Mouse (Mus musculus): ENCODE data around the gene Ccdc32.
"Not testable (repeated sequence)": the region's sequence is repeated elsewhere in the genome, so short reads cannot be mapped to it uniquely, and the experiment has no call there.

The Ccdc32 gene

GRCm38 (mm10) chr2:119028941-119029551 lies at the start of gene Ccdc32:
Ccdc32 (minus strand) TSS chr2:119029393.
- peak; percentile 86 for DNase-seq (ENCODE audit: extremely low read depth, low read depth)

- DNase-seq (ENCODE audit: extremely low read depth, low read depth): no peak
Observed at GRCm38 (mm10) chr2:119072397-119072796, 43.2 kb upstream of the Ccdc32 start.

- DNase-seq (ENCODE audit: extremely low read depth, low read depth): no peak
Observed at GRCm38 (mm10) chr2:119060139-119060538, 30.9 kb upstream of the Ccdc32 start.

- peak; percentile 54 for DNase-seq (ENCODE audit: extremely low read depth, low read depth)
Observed at GRCm38 (mm10) chr2:119050132-119050650, 21.0 kb upstream of the Ccdc32 start.

GRCm38 (mm10) chr2:119047849-119048248 lies 18.7 kb upstream of the Ccdc32 start:
- DNase-seq (ENCODE audit: extremely low read depth, low read depth): no peak

- DNase-seq (ENCODE audit: extremely low read depth, low read depth): peak; percentile 85
Observed at GRCm38 (mm10) chr2:119046649-119047611, 17.7 kb upstream of the Ccdc32 start, which contains the start of gene Knl1. Knl1 (plus strand) TSS chr2:119047119.

- no peak for DNase-seq (ENCODE audit: extremely low read depth, low read depth)
Observed at GRCm38 (mm10) chr2:119045163-119045562, 16.0 kb upstream of the Ccdc32 start.

- DNase-seq (ENCODE audit: extremely low read depth, low read depth): no peak
Observed at GRCm38 (mm10) chr2:119040882-119041281, 11.7 kb upstream of the Ccdc32 start.

- no peak for DNase-seq (ENCODE audit: extremely low read depth, low read depth)
Observed at GRCm38 (mm10) chr2:119035397-119035745, 6.2 kb upstream of the Ccdc32 start.

- DNase-seq (ENCODE audit: extremely low read depth, low read depth): peak; percentile 96
Observed at GRCm38 (mm10) chr2:119034656-119035396, 5.6 kb upstream of the Ccdc32 start, which contains the start of gene Rpusd2. Rpusd2 (plus strand) TSS chr2:119034790.

GRCm38 (mm10) chr2:119032191-119032590 lies 3.0 kb upstream of the Ccdc32 start:
- no peak for DNase-seq (ENCODE audit: extremely low read depth, low read depth)

- no peak for DNase-seq (ENCODE audit: extremely low read depth, low read depth)
Observed at GRCm38 (mm10) chr2:119026951-119027350, 2.2 kb downstream of the Ccdc32 start.

GRCm38 (mm10) chr2:119025239-119025616 lies 4.0 kb downstream of the Ccdc32 start:
- DNase-seq (ENCODE audit: extremely low read depth, low read depth): no peak

- DNase-seq (ENCODE audit: extremely low read depth, low read depth): peak; percentile 96
Observed at GRCm38 (mm10) chr2:119024536-119025238, 4.5 kb downstream of the Ccdc32 start.

GRCm38 (mm10) chr2:119023154-119023660 lies 6.0 kb downstream of the Ccdc32 start:
- no peak for DNase-seq (ENCODE audit: extremely low read depth, low read depth)

GRCm38 (mm10) chr2:119019538-119019937 lies 9.7 kb downstream of the Ccdc32 start:
- DNase-seq (ENCODE audit: extremely low read depth, low read depth): no peak

GRCm38 (mm10) chr2:119019131-119019530 lies 10.1 kb downstream of the Ccdc32 start:
- DNase-seq (ENCODE audit: extremely low read depth, low read depth): no peak

- DNase-seq (ENCODE audit: extremely low read depth, low read depth): no peak
Observed at GRCm38 (mm10) chr2:119018391-119019122, 10.6 kb downstream of the Ccdc32 start.

GRCm38 (mm10) chr2:119017647-119018046 lies 11.5 kb downstream of the Ccdc32 start:
- no peak for DNase-seq (ENCODE audit: extremely low read depth, low read depth)

- DNase-seq (ENCODE audit: extremely low read depth, low read depth): not testable (repeated sequence)
Observed at GRCm38 (mm10) chr2:119016312-119016711, 12.9 kb downstream of the Ccdc32 start.
